Mouse (Mus musculus) midbrain, embryonic 10.5 days (tissue): ENCODE measurements around the gene Tgfb1. TPM values are rescaled to one million over a fixed set of nuclear protein-coding genes. Genes with fewer than 3 reads are reported as not detected.

ENCODE experiments used
- DNase-seq: peaks from one replicate; pipeline ENCODE4 v3.0.0-alpha.2; 2017; ENCODE audit warnings: low spot score
- H3K27ac ChIP-seq: fragments of 300-500 bp; sonication (generic); replicated peaks from 2 replicates; pipeline ENCODE4 v1.5.1; 2016; ENCODE audit warnings: mild to moderate bottlenecking
- H3K27me3 ChIP-seq: fragments of 300-500 bp; sonication (generic); 2 replicates; pipeline ENCODE4 v1.6.1; 2016; ENCODE audit warnings: low read depth, mild to moderate bottlenecking; ENCODE audit not compliant: poor library complexity, severe bottlenecking
- H3K36me3 ChIP-seq: fragments of 300-500 bp; sonication (generic); 2 replicates; pipeline ENCODE4 v1.6.1; 2016; ENCODE audit warnings: mild to moderate bottlenecking, moderate library complexity
- H3K4me1 ChIP-seq: fragments of 300-500 bp; sonication (generic); 2 replicates; pipeline ENCODE4 v1.6.1; 2016
- H3K4me3 ChIP-seq: fragments of 300-500 bp; sonication (generic); 2 replicates; pipeline ENCODE4 v1.5.1; 2016; ENCODE audit warnings: mild to moderate bottlenecking, moderate library complexity
- H3K9me3 ChIP-seq: fragments of 300-500 bp; sonication (generic); replicated peaks from 2 replicates; pipeline ENCODE4 v1.6.1; 2016; ENCODE audit warnings: mild to moderate bottlenecking
- WGBS: fragments of 180-500 bp; shearing (Covaris S2); methylation state at CpG from one replicate; pipeline ENCODE4 v1.1.7; 2016; 5-methylcytosine and 5-hydroxymethylcytosine counted together
- polyA plus RNA-seq: library from polyadenylated mRNA; unstranded; fragments of >200 nt; fragmentation: Nextera tagmentation; extraction: Ambion mirVana; gene quantifications from 2 replicates; pipeline ENCODE4 v1.2.1, GENCODE M21; 2016

Gene Tgfb1
- polyA plus RNA-seq = 0.98 and 1.7 TPM in 2 replicates

GRCm38 (mm10) chr7:25686680-25687531, at the start of gene Tgfb1:
TSS of gene Tgfb1 (plus strand) at chr7:25687002.
- peak; percentile 74 for DNase-seq
- Histone ChIP-seq H3K27me3 (peaks cover 75% of the 10 kb centered on the region), H3K4me1 (peaks cover 40% of the 10 kb centered on the region), H3K9me3 (no peaks in the 10 kb centered on the region), H3K36me3 (peaks cover 14% of the 10 kb centered on the region; the same call in 1 of the 2 replicates), H3K4me3 (peak within 1 kb of the TSS; percentile 63), H3K27ac (peak within 1 kb of the TSS; percentile 81)
- WGBS = under 1% methylated on average over 58 of the region's 69 CpGs

GRCm38 (mm10) chr7:25637099-25637498, 49.7 kb upstream of the Tgfb1 start:
- peaks cover 40% of the 10 kb centered on the region for H3K36me3 ChIP-seq
- DNase-seq = no peak
- no peaks in the 10 kb centered on the region for H3K9me3 ChIP-seq
- no peaks in the 10 kb centered on the region for H3K4me1 ChIP-seq
- no peak overlapping the region for H3K27ac ChIP-seq
- 93% methylated on average over 5 of the region's 5 CpGs for WGBS
- no peak overlapping the region for H3K4me3 ChIP-seq
- no peaks in the 10 kb centered on the region for H3K27me3 ChIP-seq

- Histone ChIP-seq H3K27me3 (no peaks in the 10 kb centered on the region), H3K4me1 (no peaks in the 10 kb centered on the region), H3K27ac (no peak overlapping the region), H3K9me3 (no peaks in the 10 kb centered on the region), H3K36me3 (peaks cover 32% of the 10 kb centered on the region), H3K4me3 (no peak overlapping the region)
- WGBS = 93% methylated on average over 4 of the region's 4 CpGs
- no peak for DNase-seq
Measured at GRCm38 (mm10) chr7:25639754-25640153, 47.0 kb upstream of the Tgfb1 start.

- WGBS = 86% methylated on average over 10 of the region's 10 CpGs
- Histone ChIP-seq H3K36me3 (peaks cover 5% of the 10 kb centered on the region), H3K27me3 (no peaks in the 10 kb centered on the region), H3K9me3 (no peaks in the 10 kb centered on the region), H3K4me1 (peaks cover 4% of the 10 kb centered on the region), H3K4me3 (no peak overlapping the region), H3K27ac (no peak overlapping the region)
- DNase-seq = no peak
Measured at GRCm38 (mm10) chr7:25644136-25644535, 42.7 kb upstream of the Tgfb1 start.

GRCm38 (mm10) chr7:25644631-25645030, 42.2 kb upstream of the Tgfb1 start:
- peaks cover 5% of the 10 kb centered on the region for H3K36me3 ChIP-seq
- WGBS = 81% methylated on average over 4 of the region's 4 CpGs
- peaks cover 8% of the 10 kb centered on the region for H3K4me1 ChIP-seq
- no peak overlapping the region for H3K4me3 ChIP-seq
- H3K27me3 ChIP-seq = no peaks in the 10 kb centered on the region
- H3K9me3 ChIP-seq = no peaks in the 10 kb centered on the region
- no peak for DNase-seq
- H3K27ac ChIP-seq = no peak overlapping the region

GRCm38 (mm10) chr7:25645074-25645473, 41.7 kb upstream of the Tgfb1 start:
- Histone ChIP-seq H3K27me3 (no peaks in the 10 kb centered on the region), H3K9me3 (no peaks in the 10 kb centered on the region), H3K27ac (no peak overlapping the region), H3K4me1 (peaks cover 8% of the 10 kb centered on the region), H3K4me3 (no peak overlapping the region), H3K36me3 (peaks cover 5% of the 10 kb centered on the region)
- WGBS = 45% methylated on average over 14 of the region's 14 CpGs
- DNase-seq = no peak

GRCm38 (mm10) chr7:25647574-25648123, 39.2 kb upstream of the Tgfb1 start:
- H3K4me3 ChIP-seq = no peak overlapping the region
- 60% methylated on average over 5 of the region's 5 CpGs for WGBS
- H3K4me1 ChIP-seq = peaks cover 8% of the 10 kb centered on the region
- no peak for DNase-seq
- H3K27me3 ChIP-seq = no peaks in the 10 kb centered on the region
- no peak overlapping the region for H3K27ac ChIP-seq
- H3K36me3 ChIP-seq = no peaks in the 10 kb centered on the region
- no peaks in the 10 kb centered on the region for H3K9me3 ChIP-seq

GRCm38 (mm10) chr7:25649839-25650238, 37.0 kb upstream of the Tgfb1 start:
- H3K9me3 ChIP-seq = no peaks in the 10 kb centered on the region
- peaks cover 8% of the 10 kb centered on the region for H3K4me1 ChIP-seq
- 85% methylated on average over 5 of the region's 5 CpGs for WGBS
- H3K4me3 ChIP-seq = no peak overlapping the region
- H3K27ac ChIP-seq = no peak overlapping the region
- DNase-seq = no peak
- no peaks in the 10 kb centered on the region for H3K27me3 ChIP-seq
- H3K36me3 ChIP-seq = no peaks in the 10 kb centered on the region

- WGBS = 94% methylated on average over 8 of the region's 8 CpGs
- Histone ChIP-seq H3K27ac (no peak overlapping the region), H3K4me3 (no peak overlapping the region), H3K27me3 (no peaks in the 10 kb centered on the region), H3K36me3 (no peaks in the 10 kb centered on the region), H3K4me1 (peaks cover 8% of the 10 kb centered on the region), H3K9me3 (no peaks in the 10 kb centered on the region)
- DNase-seq = no peak
Measured at GRCm38 (mm10) chr7:25651281-25651680, 35.5 kb upstream of the Tgfb1 start.

GRCm38 (mm10) chr7:25652244-25652759, 34.5 kb upstream of the Tgfb1 start:
- H3K9me3 ChIP-seq = no peaks in the 10 kb centered on the region
- no peak overlapping the region for H3K27ac ChIP-seq
- no peaks in the 10 kb centered on the region for H3K36me3 ChIP-seq
- H3K4me3 ChIP-seq = no peak overlapping the region
- WGBS = 94% methylated on average over 12 of the region's 12 CpGs
- DNase-seq = no peak
- H3K4me1 ChIP-seq = peaks cover 13% of the 10 kb centered on the region
- H3K27me3 ChIP-seq = no peaks in the 10 kb centered on the region

- Histone ChIP-seq H3K4me1 (peaks cover 25% of the 10 kb centered on the region), H3K27ac (no peak overlapping the region), H3K4me3 (no peak overlapping the region), H3K36me3 (no peaks in the 10 kb centered on the region), H3K27me3 (no peaks in the 10 kb centered on the region), H3K9me3 (no peaks in the 10 kb centered on the region)
- DNase-seq = no peak
- WGBS = 78% methylated on average over 11 of the region's 11 CpGs
Measured at GRCm38 (mm10) chr7:25655601-25656428, 31.0 kb upstream of the Tgfb1 start.

GRCm38 (mm10) chr7:25657785-25658184, 29.0 kb upstream of the Tgfb1 start:
- Histone ChIP-seq H3K36me3 (peaks cover 17% of the 10 kb centered on the region), H3K27ac (no peak overlapping the region), H3K4me3 (peak overlapping the region; percentile 77), H3K4me1 (peaks cover 25% of the 10 kb centered on the region), H3K27me3 (no peaks in the 10 kb centered on the region), H3K9me3 (no peaks in the 10 kb centered on the region)
- DNase-seq = no peak
- 42% methylated on average over 10 of the region's 10 CpGs for WGBS
